Mouse (Mus musculus) midbrain, postnatal 0 days (tissue): Measurements from ENCODE around the gene Igfbp6. TPM values are rescaled to one million over a fixed set of nuclear protein-coding genes. Genes with fewer than 3 reads are reported as not detected.
A peak's percentile ranks its signal among the peaks of the same experiment; 100 is the strongest.

ENCODE experiments used
- ATAC-seq: fragments of 200-750 bp; cut with Nextera tagmentation; 2 replicates; pipeline ENCODE4 v1.8.0; 2017; ENCODE audit warnings: moderate number of reproducible peaks, mild to moderate bottlenecking, moderate TSS enrichment, moderate library complexity; ENCODE audit not compliant: low FRiP score
- DNase-seq: peaks from one replicate; pipeline ENCODE4 v3.0.0-alpha.2; 2015; ENCODE audit warnings: low spot score
- H3K27ac ChIP-seq: fragments of 300-500 bp; sonication (generic); 2 replicates; pipeline ENCODE4 v1.5.1; 2014; ENCODE audit warnings: low read depth, mild to moderate bottlenecking, low read length, mixed read lengths
- H3K27me3 ChIP-seq: fragments of 300-500 bp; sonication (generic); 2 replicates; pipeline ENCODE4 v1.6.1; 2014; ENCODE audit warnings: low read length, control low read depth, mixed read lengths; ENCODE audit not compliant: insufficient read depth
- H3K36me3 ChIP-seq: fragments of 300-500 bp; sonication (generic); 2 replicates; pipeline ENCODE4 v1.6.1; 2014; ENCODE audit warnings: low read length, control low read depth, mixed read lengths; ENCODE audit not compliant: insufficient read depth
- H3K4me1 ChIP-seq: fragments of 300-500 bp; sonication (generic); 2 replicates; pipeline ENCODE4 v1.6.1; 2014; ENCODE audit warnings: mild to moderate bottlenecking, control low read depth, antibody characterized with exemption, low read length, mixed read lengths; ENCODE audit not compliant: insufficient read depth
- H3K4me2 ChIP-seq: fragments of 300-500 bp; sonication (generic); 2 replicates; pipeline ENCODE4 v1.6.1; 2014; ENCODE audit warnings: low read depth, mild to moderate bottlenecking, low read length, mixed read lengths; ENCODE audit not compliant: poor library complexity, severe bottlenecking
- H3K4me3 ChIP-seq: fragments of 300-500 bp; sonication (generic); 2 replicates; pipeline ENCODE4 v1.5.1; 2014; ENCODE audit warnings: low read depth, mild to moderate bottlenecking, low read length, moderate library complexity
- H3K9ac ChIP-seq: fragments of 300-500 bp; sonication (generic); replicated peaks from 2 replicates; pipeline ENCODE4 v1.6.1; 2014; ENCODE audit warnings: mild to moderate bottlenecking, low read length, moderate library complexity, mixed read lengths; ENCODE audit not compliant: poor library complexity, severe bottlenecking
- H3K9me3 ChIP-seq: fragments of 300-500 bp; sonication (generic); 2 replicates; pipeline ENCODE4 v1.6.1; 2016; ENCODE audit warnings: low read length, control low read depth
- CTCF ChIP-seq: IDR thresholded peaks from 2 replicates; pipeline ENCODE4 v1.5.1; 2016; ENCODE audit warnings: antibody characterized with exemption, mild to moderate bottlenecking
- WGBS: fragments of 180-500 bp; shearing (Covaris S2); extraction: QIAGEN DNeasy Blood & Tissue Kit; methylation state at CpG from one replicate; pipeline ENCODE4 v1.1.7; 2014; 5-methylcytosine and 5-hydroxymethylcytosine counted together
- polyA plus RNA-seq: library from polyadenylated mRNA; unstranded; fragments of >200 nt; fragmentation: Nextera tagmentation; extraction: Ambion mirVana; gene quantifications from 2 replicates; pipeline ENCODE4 v1.2.1, GENCODE M21; 2015
- total RNA-seq: library from RNA; depleted of rRNA; stranded (reverse); fragments of >200 nt; gene quantifications from 2 replicates; pipeline ENCODE4 v1.2.3, GENCODE M21; 2014; rRNA removed

Gene Igfbp6
- total RNA-seq (11.9 and 13.6 TPM in 2 replicates), polyA plus RNA-seq (9.9 and 12.7 TPM in 2 replicates)

GRCm38 (mm10) chr15:102144274-102144711 is at the start of gene Igfbp6:
TSS of gene Igfbp6 (plus strand) at chr15:102144362.
- no peak within 1 kb of the TSS for H3K4me3 ChIP-seq
- peak within 1 kb of the TSS; percentile 21; the same call in 1 of the 2 replicates for H3K4me2 ChIP-seq
- no peaks in the 10 kb centered on the region for H3K9me3 ChIP-seq
- ATAC-seq: no peak
- H3K4me1 ChIP-seq: no peaks in the 10 kb centered on the region
- H3K27me3 ChIP-seq: peaks cover 26% of the 10 kb centered on the region
- H3K9ac ChIP-seq: no peak within 1 kb of the TSS
- 9% methylated on average over 22 of the region's 22 CpGs for WGBS
- H3K36me3 ChIP-seq: no peaks in the 10 kb centered on the region
- no peak within 1 kb of the TSS for H3K27ac ChIP-seq
- no peak for DNase-seq
- no peak for TF ChIP-seq CTCF

GRCm38 (mm10) chr15:102094988-102095387 is 49.2 kb upstream of the Igfbp6 start:
- ATAC-seq (no peak), DNase-seq (no peak)
- Histone ChIP-seq H3K9me3 (no peaks in the 10 kb centered on the region), H3K27ac (no peak overlapping the region), H3K36me3 (peaks cover 57% of the 10 kb centered on the region), H3K4me1 (peaks cover 4% of the 10 kb centered on the region; the same call in 1 of the 2 replicates), H3K9ac (no peak overlapping the region), H3K4me3 (no peak overlapping the region), H3K27me3 (no peaks in the 10 kb centered on the region), H3K4me2 (no peak overlapping the region)
- WGBS: 86% methylated on average over 16 of the region's 16 CpGs
- TF ChIP-seq CTCF: no peak

GRCm38 (mm10) chr15:102097147-102097915 is 46.8 kb upstream of the Igfbp6 start:
- Histone ChIP-seq H3K4me2 (no peak overlapping the region), H3K36me3 (peaks cover 35% of the 10 kb centered on the region), H3K9ac (no peak overlapping the region), H3K4me1 (peaks cover 6% of the 10 kb centered on the region; the same call in 1 of the 2 replicates), H3K27me3 (0 out of 2 replicates have a peak, but pooled peaks cover 5% of the 10 kb centered on the region), H3K27ac (no peak overlapping the region), H3K9me3 (no peaks in the 10 kb centered on the region), H3K4me3 (no peak overlapping the region)
- 86% methylated on average over 8 of the region's 8 CpGs for WGBS
- TF ChIP-seq CTCF: no peak
- DNase-seq (no peak), ATAC-seq (no peak)

GRCm38 (mm10) chr15:102097991-102098555 is 46.1 kb upstream of the Igfbp6 start:
- Histone ChIP-seq H3K4me1 (peaks cover 6% of the 10 kb centered on the region; the same call in 1 of the 2 replicates), H3K27ac (no peak overlapping the region), H3K4me2 (no peak overlapping the region), H3K36me3 (peaks cover 28% of the 10 kb centered on the region), H3K9ac (no peak overlapping the region), H3K27me3 (peaks cover 5% of the 10 kb centered on the region; the same call in 1 of the 2 replicates), H3K9me3 (no peaks in the 10 kb centered on the region), H3K4me3 (no peak overlapping the region)
- no peak for TF ChIP-seq CTCF
- ATAC-seq (no peak), DNase-seq (no peak)
- WGBS: 30% methylated on average over 5 of the region's 5 CpGs

DNA sequence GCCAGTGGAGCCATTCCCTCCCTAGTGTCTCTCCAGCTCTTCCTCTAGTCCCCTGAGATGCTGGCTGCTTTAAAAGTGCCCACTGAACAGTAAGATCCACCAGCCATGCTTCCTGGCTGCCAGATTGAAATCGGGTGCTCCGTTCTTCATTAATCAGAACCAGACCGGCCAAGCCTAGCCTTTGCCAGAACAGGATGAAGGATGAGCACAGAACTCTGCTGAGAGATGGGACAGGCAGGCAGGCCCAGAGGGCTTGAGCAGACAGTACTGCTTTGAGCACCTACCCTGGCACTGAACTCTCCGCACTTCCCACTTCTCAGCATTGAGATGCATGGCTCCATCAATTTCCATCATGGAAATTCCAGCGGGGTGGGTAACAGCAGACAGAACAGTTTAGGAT is 44.9 kb upstream of the Igfbp6 start:
- DNase-seq (no peak), ATAC-seq (no peak)
- Histone ChIP-seq H3K4me1 (peaks cover 6% of the 10 kb centered on the region; the same call in 1 of the 2 replicates), H3K27ac (no peak overlapping the region), H3K27me3 (peaks cover 5% of the 10 kb centered on the region; the same call in 1 of the 2 replicates), H3K36me3 (peaks cover 17% of the 10 kb centered on the region), H3K4me2 (no peak overlapping the region), H3K4me3 (no peak overlapping the region), H3K9ac (no peak overlapping the region), H3K9me3 (no peaks in the 10 kb centered on the region)
- TF ChIP-seq CTCF: no peak
- WGBS: 60% methylated on average over 5 of the region's 5 CpGs

DNA sequence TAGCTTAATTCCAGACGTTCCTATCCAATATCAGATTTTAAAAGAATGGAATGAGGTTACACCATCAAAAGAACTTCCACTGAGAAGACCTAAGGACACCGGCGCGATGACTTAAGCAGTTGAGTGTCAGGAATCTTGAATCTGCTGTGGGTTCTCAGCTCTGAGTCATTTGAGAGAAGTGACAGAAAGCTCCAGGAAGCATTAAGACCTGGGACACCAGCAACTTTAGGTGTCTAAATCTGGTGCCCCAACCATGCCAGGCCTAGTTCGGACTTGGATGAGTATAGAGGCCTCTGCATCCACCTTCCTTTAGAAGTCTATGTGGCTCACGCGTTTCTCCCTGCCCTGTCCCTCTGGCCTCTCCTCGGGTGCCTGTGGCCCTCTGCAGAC is 44.4 kb upstream of the Igfbp6 start:
- Histone ChIP-seq H3K4me3 (peak overlapping the region; percentile 49), H3K4me1 (peaks cover 6% of the 10 kb centered on the region; the same call in 1 of the 2 replicates), H3K36me3 (peaks cover 14% of the 10 kb centered on the region), H3K27me3 (peaks cover 5% of the 10 kb centered on the region; the same call in 1 of the 2 replicates), H3K9ac (peak overlapping the region; percentile 55), H3K4me2 (peak overlapping the region; percentile 92), H3K27ac (no peak overlapping the region; the same call in 1 of the 2 replicates), H3K9me3 (no peaks in the 10 kb centered on the region)
- TF ChIP-seq CTCF: no peak
- DNase-seq (no peak), ATAC-seq (no peak)
- WGBS: 25% methylated on average over 8 of the region's 8 CpGs
